Mouse (Mus musculus) lung, postnatal 0 days (tissue): ENCODE measurements at regions not wholly inside any gene's neighbourhood (a gene's known extent, or its start where the extent isn't known, plus 50 kb on each side); places are given as distances from the start of the nearest gene placed in this dataset.

ENCODE experiments used
- ATAC-seq: fragments of 200-750 bp; cut with Nextera tagmentation; 2 replicates; pipeline ENCODE4 v1.8.0; 2017; ENCODE audit warnings: moderate library complexity
- DNase-seq: peaks from one replicate; pipeline ENCODE4 v3.0.0-alpha.2; 2016; ENCODE audit warnings: low spot score
- H3K27ac ChIP-seq: fragments of 300-500 bp; sonication (generic); 2 replicates; pipeline ENCODE4 v1.5.1; 2014; ENCODE audit warnings: antibody characterized with exemption, mild to moderate bottlenecking, low read length, mixed read lengths
- H3K27me3 ChIP-seq: fragments of 300-500 bp; sonication (generic); replicated peaks from 2 replicates; pipeline ENCODE4 v1.6.1; 2014; ENCODE audit warnings: low read length, mixed read lengths; ENCODE audit not compliant: insufficient read depth
- H3K36me3 ChIP-seq: fragments of 300-500 bp; sonication (generic); 2 replicates; pipeline ENCODE4 v1.6.1; 2014; ENCODE audit warnings: low read length, mixed read lengths; ENCODE audit not compliant: insufficient read depth
- H3K4me1 ChIP-seq: fragments of 300-500 bp; sonication (generic); 2 replicates; pipeline ENCODE4 v1.6.1; 2014; ENCODE audit warnings: antibody characterized with exemption, low read depth, low read length, mixed read lengths; ENCODE audit not compliant: insufficient read depth
- H3K4me2 ChIP-seq: fragments of 300-500 bp; sonication (generic); replicated peaks from 2 replicates; pipeline ENCODE4 v1.6.1; 2014; ENCODE audit warnings: low read depth, mild to moderate bottlenecking, low read length, moderate library complexity, mixed read lengths
- H3K4me3 ChIP-seq: fragments of 300-500 bp; sonication (generic); 2 replicates; pipeline ENCODE4 v1.5.1; 2014; ENCODE audit warnings: low read depth, low read length
- H3K9ac ChIP-seq: fragments of 300-500 bp; sonication (generic); replicated peaks from 2 replicates; pipeline ENCODE4 v1.6.1; 2014; ENCODE audit warnings: low read depth, mild to moderate bottlenecking
- H3K9me3 ChIP-seq: fragments of 300-500 bp; sonication (generic); 2 replicates; pipeline ENCODE4 v1.6.1; 2016; ENCODE audit warnings: low read length, mixed read lengths
- CTCF ChIP-seq: IDR thresholded peaks from 2 replicates; pipeline ENCODE4 v1.5.1; 2016; ENCODE audit warnings: antibody characterized with exemption, mild to moderate bottlenecking
- EP300 ChIP-seq: IDR thresholded peaks from 2 replicates; pipeline ENCODE4 v1.6.1; 2016; ENCODE audit warnings: antibody characterized with exemption, mild to moderate bottlenecking, control low read depth
- WGBS: fragments of 180-500 bp; shearing (Covaris S2); extraction: QIAGEN DNeasy Blood & Tissue Kit; methylation state at CpG from one replicate; pipeline ENCODE4 v1.1.7; 2014; 5-methylcytosine and 5-hydroxymethylcytosine counted together

DNA sequence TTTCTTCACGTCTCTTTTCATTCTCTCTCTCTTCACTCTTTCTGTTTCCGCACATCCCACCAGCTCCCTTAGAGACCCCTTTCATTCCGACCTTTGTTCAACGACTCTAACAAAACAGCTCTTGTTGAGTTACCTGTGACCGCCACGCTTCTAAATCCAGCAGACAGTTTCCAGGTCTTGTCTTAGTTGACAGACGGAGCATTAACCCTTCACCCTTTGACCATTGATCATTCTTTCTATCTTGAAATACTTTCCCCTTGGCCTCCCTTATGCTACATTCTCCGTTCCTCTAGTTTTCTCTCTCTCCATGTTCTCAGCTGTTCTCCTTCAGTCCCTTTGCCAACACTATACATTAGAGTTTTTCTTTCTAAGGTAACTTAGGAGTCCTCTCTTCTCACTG, 196.2 kb downstream of the Fzd1 start:
- Histone ChIP-seq H3K36me3 (no peaks in the 10 kb centered on the region), H3K27ac (no peak overlapping the region), H3K9ac (no peak overlapping the region), H3K9me3 (no peaks in the 10 kb centered on the region), H3K4me2 (no peak overlapping the region), H3K4me1 (no peaks in the 10 kb centered on the region), H3K27me3 (no peaks in the 10 kb centered on the region), H3K4me3 (no peak overlapping the region)
- DNase-seq (no peak), ATAC-seq (no peak)
- TF ChIP-seq EP300 (no peak), CTCF (no peak)
- 46% methylated on average over 8 of the region's 8 CpGs for WGBS

- ATAC-seq (no peak), DNase-seq (no peak)
- 49% methylated on average over 4 of the region's 4 CpGs for WGBS
- no peaks in the 10 kb centered on the region for H3K4me1 ChIP-seq
- H3K27me3 ChIP-seq = no peaks in the 10 kb centered on the region
- no peak overlapping the region for H3K4me3 ChIP-seq
- no peaks in the 10 kb centered on the region for H3K36me3 ChIP-seq
- no peak overlapping the region for H3K27ac ChIP-seq
- TF ChIP-seq CTCF (no peak), EP300 (no peak)
- H3K4me2 ChIP-seq = no peak overlapping the region
- no peak overlapping the region for H3K9ac ChIP-seq
- no peaks in the 10 kb centered on the region for H3K9me3 ChIP-seq
Measured at GRCm38 (mm10) chr5:4561139-4561470, 196.7 kb downstream of the Fzd1 start.

DNA sequence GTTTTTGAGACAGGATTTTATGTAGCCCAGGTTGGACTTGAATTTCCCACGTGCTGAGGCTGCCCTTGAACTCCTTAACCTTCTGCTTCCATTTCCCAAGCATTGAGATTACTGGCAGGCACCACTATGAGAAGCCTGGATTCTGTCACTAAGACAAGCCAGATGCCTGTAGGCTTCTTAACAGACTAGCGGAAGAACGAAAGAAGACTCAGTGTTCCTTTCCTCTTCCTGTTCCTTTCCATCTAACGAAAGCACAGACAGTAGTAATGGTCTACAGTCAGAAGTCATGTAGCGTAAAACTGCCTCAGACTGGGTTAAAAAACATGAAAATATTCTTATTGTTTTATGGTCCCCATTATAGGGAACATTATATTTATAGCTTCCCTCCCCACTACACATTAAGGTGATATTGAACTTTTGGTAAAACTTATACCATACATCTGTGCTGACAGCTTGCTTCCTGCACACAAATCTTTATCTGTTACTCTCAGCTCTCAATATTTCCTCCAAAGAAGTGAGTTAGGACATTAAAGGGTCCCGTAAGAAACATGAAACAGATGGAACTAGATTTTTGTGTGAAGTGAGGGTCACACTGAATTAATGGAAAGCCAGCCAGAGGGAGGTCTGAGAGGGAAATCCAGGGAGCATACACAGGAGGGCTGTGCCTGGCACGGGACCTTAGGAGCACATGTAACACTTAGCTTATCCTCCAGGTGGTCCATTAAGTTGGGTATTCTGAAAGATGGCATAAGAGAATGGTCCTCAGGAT, 197.3 kb downstream of the Fzd1 start:
- DNase-seq (peak; percentile 19), ATAC-seq (no peak)
- Histone ChIP-seq H3K4me3 (no peak overlapping the region), H3K9me3 (no peaks in the 10 kb centered on the region), H3K9ac (no peak overlapping the region), H3K36me3 (no peaks in the 10 kb centered on the region), H3K4me2 (no peak overlapping the region), H3K27ac (no peak overlapping the region), H3K27me3 (no peaks in the 10 kb centered on the region), H3K4me1 (no peaks in the 10 kb centered on the region)
- TF ChIP-seq CTCF = no peak
- TF ChIP-seq EP300 = no peak
- WGBS = 58% methylated on average over 7 of the region's 7 CpGs

GRCm38 (mm10) chr5:4554972-4555371, 202.9 kb downstream of the Fzd1 start:
- no peak for TF ChIP-seq EP300
- no peak for TF ChIP-seq CTCF
- H3K27me3 ChIP-seq = no peaks in the 10 kb centered on the region
- no peak overlapping the region for H3K27ac ChIP-seq
- no peak overlapping the region for H3K4me2 ChIP-seq
- WGBS = 59% methylated on average over 2 of the region's 2 CpGs
- no peaks in the 10 kb centered on the region for H3K4me1 ChIP-seq
- no peak overlapping the region for H3K9ac ChIP-seq
- H3K9me3 ChIP-seq = no peaks in the 10 kb centered on the region
- no peaks in the 10 kb centered on the region for H3K36me3 ChIP-seq
- H3K4me3 ChIP-seq = no peak overlapping the region
- DNase-seq (no peak), ATAC-seq (no peak)

- no peak for TF ChIP-seq CTCF
- no peak for TF ChIP-seq EP300
- Histone ChIP-seq H3K4me1 (no peaks in the 10 kb centered on the region), H3K4me3 (no peak overlapping the region), H3K4me2 (no peak overlapping the region), H3K9ac (no peak overlapping the region), H3K27ac (no peak overlapping the region), H3K9me3 (no peaks in the 10 kb centered on the region), H3K27me3 (no peaks in the 10 kb centered on the region), H3K36me3 (no peaks in the 10 kb centered on the region)
- DNase-seq (no peak), ATAC-seq (no peak)
- WGBS = 47% methylated on average over 6 of the region's 6 CpGs
Measured at GRCm38 (mm10) chr5:4538572-4538971, 219.3 kb downstream of the Fzd1 start.

GRCm38 (mm10) chr5:4536790-4537189, 221.0 kb downstream of the Fzd1 start:
- ATAC-seq (no peak), DNase-seq (no peak)
- Histone ChIP-seq H3K4me2 (no peak overlapping the region), H3K36me3 (no peaks in the 10 kb centered on the region), H3K4me3 (no peak overlapping the region), H3K4me1 (no peaks in the 10 kb centered on the region), H3K9ac (no peak overlapping the region), H3K9me3 (no peaks in the 10 kb centered on the region), H3K27me3 (no peaks in the 10 kb centered on the region), H3K27ac (no peak overlapping the region)
- 52% methylated on average over 2 of the region's 2 CpGs for WGBS
- no peak for TF ChIP-seq CTCF

DNA sequence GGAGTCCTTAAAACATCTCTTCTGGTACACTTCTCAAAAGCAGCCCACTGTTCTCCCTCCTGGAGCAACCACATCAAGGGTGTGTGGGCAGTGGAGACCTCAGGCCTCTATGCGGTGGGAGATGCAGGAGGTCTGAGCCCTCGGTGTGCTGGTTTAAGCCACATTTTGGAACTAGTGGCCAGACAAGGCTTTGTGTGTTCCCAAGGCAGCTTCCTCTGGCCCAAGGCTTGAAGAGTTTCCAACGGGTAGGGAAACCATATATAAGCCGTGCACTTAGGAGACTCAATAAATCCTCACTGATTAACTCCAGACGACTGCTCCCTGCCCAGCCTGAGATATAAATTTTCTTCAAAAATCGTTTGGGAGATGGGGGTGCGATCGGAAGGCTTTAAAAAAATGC, 221.9 kb downstream of the Fzd1 start:
- TF ChIP-seq EP300 (no peak), CTCF (no peak)
- DNase-seq (no peak), ATAC-seq (no peak)
- Histone ChIP-seq H3K9ac (no peak overlapping the region), H3K4me2 (no peak overlapping the region), H3K9me3 (no peaks in the 10 kb centered on the region), H3K36me3 (no peaks in the 10 kb centered on the region), H3K4me1 (no peaks in the 10 kb centered on the region), H3K4me3 (no peak overlapping the region), H3K27me3 (no peaks in the 10 kb centered on the region), H3K27ac (no peak overlapping the region)
- 74% methylated on average over 8 of the region's 8 CpGs for WGBS
